Comparison of ENCODE assay signal across 10 mouse cellular contexts in genomic region chr2:35714742-35715167, GRCm38 (mm10).
DNase-seq lines count a peak whose midpoint lies in the region; ATAC-seq and TF ChIP-seq lines count a peak whose summit lies in the region.
"Had no signal": no experiment of that assay in that cellular context is flagged by ENCODE, and none has a peak within 500 bp of the region (broad histone marks: within the 10 kb centered on the region; RNA-seq: fewer than 3 reads in every experiment).

No protein-coding gene starts in this region.

- DNase-seq in forebrain, embryonic 14.5 days (ENCODE audit: low spot score), result peak; percentile 10
- no peak for DNase-seq in forebrain, embryonic 11.5 days (ENCODE audit: low spot score)
- DNase-seq in lung, postnatal 10 days, result peak; percentile 39
- DNase-seq in lung, adult 2 months, result no peak
- no peak for DNase-seq in liver
- no peak for DNase-seq in kidney, adult 18-20 months
- DNase-seq: thymus, postnatal 25 days had no signal

- 0 out of 2 replicates have a peak, but pooled peaks have one; percentile 18 for ATAC-seq in forebrain, embryonic 14.5 days
- ATAC-seq in forebrain, embryonic 11.5 days (replicated peaks; ENCODE audit: low FRiP score), result no peak
- ATAC-seq in intestine, embryonic 16.5 days, result peak; percentile 15; the same call in 1 of the 2 replicates

- no peak overlapping the region for H3K9ac ChIP-seq in forebrain, embryonic 14.5 days (ENCODE audit: low read length)
- no peak overlapping the region for H3K9ac ChIP-seq in forebrain, embryonic 11.5 days (ENCODE audit: low read length)
- no peak overlapping the region for H3K9ac ChIP-seq in intestine, embryonic 16.5 days (ENCODE audit: low read depth, low read length)
- H3K9ac ChIP-seq: liver, embryonic 15.5 days had no signal

- H3K36me3 ChIP-seq in forebrain, embryonic 14.5 days (ENCODE audit: control insufficient read depth, insufficient read depth, low read length), result peaks cover 87% of the 10 kb centered on the region
- H3K36me3 ChIP-seq in forebrain, embryonic 11.5 days (ENCODE audit: control insufficient read depth, insufficient read depth, low read length), result peaks cover 9% of the 10 kb centered on the region; the same call in 1 of the 2 replicates
- H3K36me3 ChIP-seq in intestine, embryonic 16.5 days (ENCODE audit: control insufficient read depth, insufficient read depth, low read length), result peaks cover 40% of the 10 kb centered on the region

- no peak overlapping the region for H3K27ac ChIP-seq in forebrain, embryonic 14.5 days (ENCODE audit: low read depth, low read length)
- no peak overlapping the region for H3K27ac ChIP-seq in forebrain, embryonic 11.5 days (ENCODE audit: low read depth, low read length)
- peak overlapping the region; percentile 14; the same call in 1 of the 2 replicates for H3K27ac ChIP-seq in cortical plate, adult 2 months (ENCODE audit: insufficient read depth, low read length)
- H3K27ac ChIP-seq in intestine, embryonic 16.5 days (ENCODE audit: low read length), result no peak overlapping the region
- H3K27ac ChIP-seq: liver, embryonic 15.5 days had no signal

- no peaks in the 10 kb centered on the region for H3K9me3 ChIP-seq in forebrain, embryonic 14.5 days (replicated peaks; ENCODE audit: control insufficient read depth, low read length)
- H3K9me3 ChIP-seq in forebrain, embryonic 11.5 days (ENCODE audit: control insufficient read depth, low read length), result no peaks in the 10 kb centered on the region
- no peaks in the 10 kb centered on the region for H3K9me3 ChIP-seq in intestine, embryonic 16.5 days (ENCODE audit: control insufficient read depth, low read length)
- H3K9me3 ChIP-seq: liver, embryonic 15.5 days had no signal

- no peak for TF ChIP-seq POLR2A in lung, adult 2 months (IDR thresholded peaks at IDR 0.05; ENCODE audit: borderline replicate concordance, extremely low read depth, low read depth, low read length)
- no peak for TF ChIP-seq POLR2A in cortical plate, adult 2 months (IDR thresholded peaks at IDR 0.05; ENCODE audit: extremely low read depth, insufficient read depth, low read length)

- 49% methylated on average over 8 of the region's 8 CpGs for WGBS in forebrain, embryonic 14.5 days
- WGBS in forebrain, embryonic 11.5 days, result 87% methylated on average over 8 of the region's 8 CpGs
- 24% methylated on average over 8 of the region's 8 CpGs for WGBS in lung, adult 2 months
- 50% methylated on average over 8 of the region's 8 CpGs for WGBS in intestine, embryonic 16.5 days

- no peak overlapping the region for H3K4me2 ChIP-seq in forebrain, embryonic 14.5 days (ENCODE audit: low read length)
- no peak overlapping the region for H3K4me2 ChIP-seq in forebrain, embryonic 11.5 days (ENCODE audit: low read depth, low read length, severe bottlenecking)
- no peak overlapping the region for H3K4me2 ChIP-seq in intestine, embryonic 16.5 days (ENCODE audit: low read depth, low read length)
- H3K4me2 ChIP-seq: liver, embryonic 15.5 days had no signal

- H3K27me3 ChIP-seq in forebrain, embryonic 14.5 days (replicated peaks; ENCODE audit: control insufficient read depth, insufficient read depth, low read length), result no peaks in the 10 kb centered on the region
- no peaks in the 10 kb centered on the region for H3K27me3 ChIP-seq in forebrain, embryonic 11.5 days (ENCODE audit: control insufficient read depth, insufficient read depth, low read length)
- no peaks in the 10 kb centered on the region for H3K27me3 ChIP-seq in intestine, embryonic 16.5 days (replicated peaks; ENCODE audit: control insufficient read depth, insufficient read depth, low read length)
- H3K27me3 ChIP-seq: liver, embryonic 15.5 days had no signal

- peaks cover 5% of the 10 kb centered on the region; the same call in 1 of the 2 replicates for H3K4me1 ChIP-seq in forebrain, embryonic 14.5 days (ENCODE audit: control insufficient read depth, insufficient read depth, low read length)
- H3K4me1 ChIP-seq in forebrain, embryonic 11.5 days (replicated peaks; ENCODE audit: control insufficient read depth, insufficient read depth, low read length), result no peaks in the 10 kb centered on the region
- 0 out of 2 replicates have a peak, but pooled peaks cover 3% of the 10 kb centered on the region for H3K4me1 ChIP-seq in lung, adult 2 months (ENCODE audit: control insufficient read depth, insufficient read depth, low read length)
- 0 out of 2 replicates have a peak, but pooled peaks cover 3% of the 10 kb centered on the region for H3K4me1 ChIP-seq in cortical plate, adult 2 months (ENCODE audit: control insufficient read depth, insufficient read depth, low read length)
- no peaks in the 10 kb centered on the region for H3K4me1 ChIP-seq in intestine, embryonic 16.5 days (ENCODE audit: control insufficient read depth, insufficient read depth, low read length)

- no peak overlapping the region for H3K4me3 ChIP-seq in forebrain, embryonic 14.5 days (ENCODE audit: low read depth, low read length)
- H3K4me3 ChIP-seq in forebrain, embryonic 11.5 days (ENCODE audit: low read depth, low read length), result no peak overlapping the region
- no peak overlapping the region for H3K4me3 ChIP-seq in lung, adult 2 months (replicated peaks; ENCODE audit: extremely low read depth, low read depth, low read length)
- no peak overlapping the region for H3K4me3 ChIP-seq in cortical plate, adult 2 months (ENCODE audit: insufficient read depth, low read length)
- H3K4me3 ChIP-seq in intestine, embryonic 16.5 days (ENCODE audit: low read length), result no peak overlapping the region
- H3K4me3 ChIP-seq: liver, embryonic 15.5 days had no signal

- TF ChIP-seq CTCF in lung, adult 2 months (IDR thresholded peaks at IDR 0.05; ENCODE audit: insufficient read depth, low read length), result no peak
- no peak for TF ChIP-seq CTCF in cortical plate, adult 2 months (IDR thresholded peaks at IDR 0.05; ENCODE audit: extremely low read depth, insufficient read depth, low read length)

Comparison
In these comparisons a context has a peak if more than half of its experiments do, and no peak if none do; other contexts are left out.
1. DNase-seq: peak in forebrain, embryonic 14.5 days (single experiment) and lung, postnatal 10 days (single experiment); none in forebrain, embryonic 11.5 days (single experiment), lung, adult 2 months (single experiment), liver (single experiment) and kidney, adult 18-20 months (single experiment).